Mouse (Mus musculus) kidney, adult 9 months (tissue): ENCODE results near the gene Atg4b.
"Not testable (repeated sequence)": the region's sequence is repeated elsewhere in the genome, so short reads cannot be mapped to it uniquely, and the experiment has no call there.

ENCODE experiments used
- DNase-seq: peaks from one replicate; pipeline ENCODE4 v3.0.0; 2022

Atg4b gene

GRCm38 (mm10) chr1:93760076-93760475 is 8.8 kb downstream of the Atg4b start:
- DNase-seq = no peak

GRCm38 (mm10) chr1:93763531-93763930 is 12.2 kb downstream of the Atg4b start:
- DNase-seq = not testable (repeated sequence)

GRCm38 (mm10) chr1:93764871-93765591 is 13.7 kb downstream of the Atg4b start:
- no peak for DNase-seq

GRCm38 (mm10) chr1:93767600-93767999 is 16.3 kb downstream of the Atg4b start:
- no peak for DNase-seq

GRCm38 (mm10) chr1:93769901-93770300 is 18.6 kb downstream of the Atg4b start:
- no peak for DNase-seq

- DNase-seq = no peak
Measured at GRCm38 (mm10) chr1:93776686-93777085, 25.4 kb downstream of the Atg4b start.

GRCm38 (mm10) chr1:93786912-93787311 is 35.6 kb downstream of the Atg4b start:
- no peak for DNase-seq

GRCm38 (mm10) chr1:93794526-93794925 is 43.2 kb downstream of the Atg4b start:
- no peak for DNase-seq

- DNase-seq = no peak
Measured at GRCm38 (mm10) chr1:93795886-93796285, 44.6 kb downstream of the Atg4b start.

GRCm38 (mm10) chr1:93800670-93801503 is 49.6 kb downstream of the Atg4b start:
- DNase-seq = no peak

- peak; percentile 96 for DNase-seq
Measured at GRCm38 (mm10) chr1:93801741-93802238, 50.5 kb downstream of the Atg4b start, which contains the start of gene Dtymk. TSS of gene Dtymk (minus strand) at chr1:93801934.

- DNase-seq = no peak
Measured at GRCm38 (mm10) chr1:93802771-93803170, 51.5 kb downstream of the Atg4b start.

GRCm38 (mm10) chr1:93803556-93804507 is 52.5 kb downstream of the Atg4b start, which contains the start of gene Ing5:
TSS of gene Ing5 (plus strand) at chr1:93803965.
- peak; percentile 100 for DNase-seq

GRCm38 (mm10) chr1:93804818-93805217 is 53.5 kb downstream of the Atg4b start:
- no peak for DNase-seq

GRCm38 (mm10) chr1:93805221-93805951 is 54.1 kb downstream of the Atg4b start:
- no peak for DNase-seq

GRCm38 (mm10) chr1:93808871-93809270 is 57.6 kb downstream of the Atg4b start:
- DNase-seq = no peak

GRCm38 (mm10) chr1:93810011-93810410 is 58.7 kb downstream of the Atg4b start:
- no peak for DNase-seq

- DNase-seq = no peak
Measured at GRCm38 (mm10) chr1:93811495-93812039, 60.3 kb downstream of the Atg4b start.

- no peak for DNase-seq
Measured at GRCm38 (mm10) chr1:93817823-93818532, 66.7 kb downstream of the Atg4b start.

- no peak for DNase-seq
Measured at GRCm38 (mm10) chr1:93818722-93819121, 67.4 kb downstream of the Atg4b start.
